Mouse (Mus musculus) kidney, adult 8-10 months (tissue): ENCODE measurements around the gene 6030445D17Rik.

Experiments used
- DNase-seq, 2 experiments: peaks; one replicate each; pipeline ENCODE4 v3.0.0; 2022

The 6030445D17Rik gene

GRCm38 (mm10) chr4:136461206-136461605, 844 bp upstream of the 6030445D17Rik start:
- no peak for DNase-seq

- no peak for DNase-seq
These were observed 327 bp upstream of the 6030445D17Rik start for GRCm38 (mm10) chr4:136461761-136462085.

GRCm38 (mm10) chr4:136462839-136463178, 759 bp downstream of the 6030445D17Rik start:
- no peak for DNase-seq

- no peak for DNase-seq
These were observed 1.4 kb downstream of the 6030445D17Rik start for GRCm38 (mm10) chr4:136463436-136463835.

GRCm38 (mm10) chr4:136466226-136466625, 4.2 kb downstream of the 6030445D17Rik start:
- DNase-seq, result peak; percentile 29 to 41

GRCm38 (mm10) chr4:136468553-136469327, 6.7 kb downstream of the 6030445D17Rik start:
- no peak for DNase-seq

GRCm38 (mm10) chr4:136469371-136469903, 7.4 kb downstream of the 6030445D17Rik start, which contains the start of gene Luzp1:
TSS of gene Luzp1 (plus strand) at chr4:136469761.
- peak; percentile 93 to 98 for DNase-seq

- no peak for DNase-seq
These were observed 7.9 kb downstream of the 6030445D17Rik start for GRCm38 (mm10) chr4:136469941-136470346.

GRCm38 (mm10) chr4:136470347-136471071, 8.5 kb downstream of the 6030445D17Rik start:
- DNase-seq, result peak; percentile 30 to 49

GRCm38 (mm10) chr4:136476692-136477091, 14.6 kb downstream of the 6030445D17Rik start:
- no peak for DNase-seq

- no peak for DNase-seq
These were observed 24.5 kb downstream of the 6030445D17Rik start for GRCm38 (mm10) chr4:136486549-136486948.

- no peak for DNase-seq
These were observed 33.9 kb downstream of the 6030445D17Rik start for GRCm38 (mm10) chr4:136495993-136496392.

GRCm38 (mm10) chr4:136505426-136506215, 43.6 kb downstream of the 6030445D17Rik start:
- DNase-seq, result no peak

- peak; percentile 15 to 58 for DNase-seq
These were observed 47.8 kb downstream of the 6030445D17Rik start for GRCm38 (mm10) chr4:136509857-136510256.

GRCm38 (mm10) chr4:136511708-136512107, 49.7 kb downstream of the 6030445D17Rik start:
- no peak for DNase-seq

- DNase-seq, result peak in 1 of 2 experiments; percentile 13
These were observed 50.9 kb downstream of the 6030445D17Rik start for GRCm38 (mm10) chr4:136512905-136513304.
